In genomic region chr13:36584197-36584596, GRCm38 (mm10) we compare ENCODE assay signal across 16 mouse cellular contexts.
DNase-seq lines count a peak whose midpoint lies in the region; ATAC-seq and TF ChIP-seq lines count a peak whose summit lies in the region.
"Had no signal": no experiment of that assay in that cellular context is flagged by ENCODE, and none has a peak within 500 bp of the region (broad histone marks: within the 10 kb centered on the region; RNA-seq: fewer than 3 reads in every experiment).

No protein-coding gene starts in this region.

- 0 out of 2 replicates have a peak, but pooled peaks have one; percentile 27 for ATAC-seq in hindbrain, embryonic 12.5 days (ENCODE audit: low FRiP score)
- peak; percentile 20; the same call in 1 of the 2 replicates for ATAC-seq in midbrain, embryonic 12.5 days (ENCODE audit: low FRiP score, low read depth)
- ATAC-seq: inflammation-experienced regulatory T-cells, adult 6 months had no signal

- no peak for TF ChIP-seq CTCF in heart, adult 2 months (IDR thresholded peaks at IDR 0.05)

- H3K4me1 ChIP-seq in heart, embryonic 10.5 days: peaks cover 23% of the 10 kb centered on the region
- no peaks in the 10 kb centered on the region for H3K4me1 ChIP-seq in heart, adult 2 months (ENCODE audit: control insufficient read depth, insufficient read depth, low read length)
- H3K4me1 ChIP-seq in hindbrain, embryonic 12.5 days: peaks cover 29% of the 10 kb centered on the region
- peaks cover 31% of the 10 kb centered on the region for H3K4me1 ChIP-seq in midbrain, embryonic 12.5 days

- 0 out of 2 replicates have a peak overlapping the region, but pooled peaks have one; percentile 29 for H3K4me2 ChIP-seq in hindbrain, embryonic 12.5 days (replicated peaks)
- peak overlapping the region; percentile 42; the same call in 1 of the 2 replicates for H3K4me2 ChIP-seq in midbrain, embryonic 12.5 days (replicated peaks)
- H3K4me2 ChIP-seq: heart, embryonic 13.5 days had no signal

- no peak for DNase-seq in heart, embryonic 10.5 days (ENCODE audit: low spot score)
- no peak for DNase-seq in heart, adult 2 months
- DNase-seq in lung, adult 18-20 months: no peak
- no peak for DNase-seq in urinary bladder, postnatal 14 days (ENCODE audit: low spot score)
- no peak for DNase-seq in testis, postnatal 10 days (ENCODE audit: low spot score)
- DNase-seq in embryo, embryonic 10.5 days (ENCODE audit: low spot score): no peak
- DNase-seq: adrenal gland, postnatal 25 days; cerebellum, adult 11 months; gastrocnemius, adult 2 months; left cerebral cortex, postnatal 4 days; lung, embryonic 14.5 days had no signal

- no peak overlapping the region for H3K4me3 ChIP-seq in heart, embryonic 10.5 days
- H3K4me3 ChIP-seq in heart, adult 2 months: no peak overlapping the region
- no peak overlapping the region for H3K4me3 ChIP-seq in hindbrain, embryonic 12.5 days
- no peak overlapping the region for H3K4me3 ChIP-seq in midbrain, embryonic 12.5 days
- H3K4me3 ChIP-seq: gastrocnemius, adult 2 months; heart, embryonic 13.5 days had no signal

- no peaks in the 10 kb centered on the region for H3K36me3 ChIP-seq in heart, embryonic 10.5 days
- H3K36me3 ChIP-seq in heart, adult 2 months (ENCODE audit: control insufficient read depth, insufficient read depth, low read length): no peaks in the 10 kb centered on the region
- H3K36me3 ChIP-seq in hindbrain, embryonic 12.5 days: no peaks in the 10 kb centered on the region
- no peaks in the 10 kb centered on the region for H3K36me3 ChIP-seq in midbrain, embryonic 12.5 days
- H3K36me3 ChIP-seq: heart, embryonic 13.5 days had no signal

- no peaks in the 10 kb centered on the region for H3K9me3 ChIP-seq in heart, embryonic 10.5 days
- H3K9me3 ChIP-seq in hindbrain, embryonic 12.5 days (replicated peaks): peaks cover 2% of the 10 kb centered on the region; the same call in 1 of the 2 replicates
- H3K9me3 ChIP-seq in midbrain, embryonic 12.5 days: no peaks in the 10 kb centered on the region
- H3K9me3 ChIP-seq: heart, embryonic 13.5 days had no signal

- H3K27ac ChIP-seq in heart, embryonic 10.5 days: 0 out of 2 replicates have a peak overlapping the region, but pooled peaks have one; percentile 50
- H3K27ac ChIP-seq in heart, adult 2 months: no peak overlapping the region
- H3K27ac ChIP-seq in hindbrain, embryonic 12.5 days: peak overlapping the region; percentile 91
- peak overlapping the region; percentile 86 for H3K27ac ChIP-seq in midbrain, embryonic 12.5 days (replicated peaks)
- H3K27ac ChIP-seq: gastrocnemius, adult 2 months; heart, embryonic 13.5 days; kidney, postnatal 0 days had no signal

- no peaks in the 10 kb centered on the region for H3K27me3 ChIP-seq in heart, embryonic 10.5 days (ENCODE audit: insufficient read depth, poor library complexity, severe bottlenecking)
- no peaks in the 10 kb centered on the region; the same call in 1 of the 2 replicates for H3K27me3 ChIP-seq in heart, adult 2 months (ENCODE audit: control insufficient read depth, insufficient read depth, low read length)
- no peaks in the 10 kb centered on the region for H3K27me3 ChIP-seq in hindbrain, embryonic 12.5 days
- peaks cover 5% of the 10 kb centered on the region; the same call in 1 of the 2 replicates for H3K27me3 ChIP-seq in midbrain, embryonic 12.5 days

- no peak overlapping the region for H3K9ac ChIP-seq in heart, adult 2 months (ENCODE audit: low read depth, low read length)
- no peak overlapping the region for H3K9ac ChIP-seq in hindbrain, embryonic 12.5 days
- H3K9ac ChIP-seq in midbrain, embryonic 12.5 days (replicated peaks): no peak overlapping the region
- H3K9ac ChIP-seq: heart, embryonic 13.5 days; lung, embryonic 14.5 days had no signal

- TF ChIP-seq EP300 in heart, adult 2 months (IDR thresholded peaks at IDR 0.05; ENCODE audit: insufficient read depth, low read depth, low read length): no peak

- intact Hi-C loops in heart, adult 2 months (cut with DNase I): no loop called here

- TF ChIP-seq POLR2A in heart, adult 2 months (IDR thresholded peaks at IDR 0.05; ENCODE audit: insufficient read depth, low read depth, low read length): no peak

- 64% methylated on average over 7 of the region's 7 CpGs for WGBS in heart, embryonic 10.5 days
- WGBS in heart, adult 2 months: 65% methylated on average over 7 of the region's 7 CpGs
- WGBS in hindbrain, embryonic 12.5 days: 65% methylated on average over 7 of the region's 7 CpGs
- 66% methylated on average over 7 of the region's 7 CpGs for WGBS in midbrain, embryonic 12.5 days

- H3K79me2 ChIP-seq in heart, adult 2 months (replicated peaks; ENCODE audit: control insufficient read depth, insufficient read depth, low read length): no peaks in the 10 kb centered on the region
